Mouse (Mus musculus) megakaryocyte, embryonic 14.5 days (primary cell): ENCODE data around the gene Otud6a.

Source experiments
- FLI1 ChIP-seq: IDR thresholded peaks from 2 replicates; pipeline ENCODE4 v1.6.1; 2012; ENCODE audit warnings: low read length, inconsistent platforms, mixed read lengths
- GATA1 ChIP-seq: IDR thresholded peaks from 3 replicates; pipeline ENCODE4 v1.6.1; 2012; ENCODE audit warnings: mixed read lengths, low read length, inconsistent platforms, borderline replicate concordance

GRCm38 (mm10) chrX:100400900-100401299, 27.9 kb upstream of the Otud6a start:
- no peak for TF ChIP-seq GATA1
- TF ChIP-seq FLI1, result no peak
